Mouse (Mus musculus) hindbrain, embryonic 14.5 days (tissue): ENCODE measurements around the gene Olfr1095. TPM values are rescaled to one million over a fixed set of nuclear protein-coding genes. Genes with fewer than 3 reads are reported as not detected.

Experiments used
- ATAC-seq: fragments of 200-750 bp; cut with Nextera tagmentation; 2 replicates; pipeline ENCODE4 v1.8.0; 2017; ENCODE audit warnings: moderate number of reproducible peaks, mild to moderate bottlenecking, moderate TSS enrichment, moderate library complexity; ENCODE audit not compliant: low FRiP score
- DNase-seq: peaks from one replicate; pipeline ENCODE4 v3.0.0-alpha.2; 2015; ENCODE audit warnings: low spot score
- H3K27ac ChIP-seq: fragments of 300-500 bp; sonication (generic); 2 replicates; pipeline ENCODE4 v1.5.1; 2014; ENCODE audit warnings: mild to moderate bottlenecking, moderate library complexity
- H3K27me3 ChIP-seq: fragments of 300-500 bp; sonication (generic); 2 replicates; pipeline ENCODE4 v1.6.1; 2014; ENCODE audit warnings: mild to moderate bottlenecking, low read length, mixed read lengths; ENCODE audit not compliant: control insufficient read depth, insufficient read depth
- H3K36me3 ChIP-seq: fragments of 300-500 bp; sonication (generic); replicated peaks from 2 replicates; pipeline ENCODE4 v1.6.1; 2014; ENCODE audit not compliant: control insufficient read depth, insufficient read depth
- H3K4me1 ChIP-seq: fragments of 300-500 bp; sonication (generic); replicated peaks from 2 replicates; pipeline ENCODE4 v1.6.1; 2014; ENCODE audit warnings: antibody characterized with exemption, low read length, mixed read lengths; ENCODE audit not compliant: control insufficient read depth, insufficient read depth
- H3K4me2 ChIP-seq: fragments of 300-500 bp; sonication (generic); replicated peaks from 2 replicates; pipeline ENCODE4 v1.6.1; 2014; ENCODE audit warnings: mild to moderate bottlenecking, moderate library complexity
- H3K4me3 ChIP-seq: fragments of 300-500 bp; sonication (generic); replicated peaks from 2 replicates; pipeline ENCODE4 v1.5.1; 2014; ENCODE audit warnings: mild to moderate bottlenecking, low read length
- H3K9ac ChIP-seq: fragments of 300-500 bp; sonication (generic); 2 replicates; pipeline ENCODE4 v1.6.1; 2014
- H3K9me3 ChIP-seq: fragments of 300-500 bp; sonication (generic); 2 replicates; pipeline ENCODE4 v1.6.1; 2016; ENCODE audit warnings: low read length; ENCODE audit not compliant: control insufficient read depth
- WGBS: fragments of 180-500 bp; shearing (Covaris S2); extraction: QIAGEN DNeasy Blood & Tissue Kit; methylation state at CpG from one replicate; pipeline ENCODE4 v1.1.7; 2014; 5-methylcytosine and 5-hydroxymethylcytosine counted together
- polyA plus RNA-seq: library from polyadenylated mRNA; unstranded; fragments of >200 nt; fragmentation: Nextera tagmentation; extraction: Ambion mirVana; gene quantifications from 2 replicates; pipeline ENCODE4 v1.2.1, GENCODE M21; 2014

Olfr1095 gene
- polyA plus RNA-seq = not detected in 2 replicates

DNA sequence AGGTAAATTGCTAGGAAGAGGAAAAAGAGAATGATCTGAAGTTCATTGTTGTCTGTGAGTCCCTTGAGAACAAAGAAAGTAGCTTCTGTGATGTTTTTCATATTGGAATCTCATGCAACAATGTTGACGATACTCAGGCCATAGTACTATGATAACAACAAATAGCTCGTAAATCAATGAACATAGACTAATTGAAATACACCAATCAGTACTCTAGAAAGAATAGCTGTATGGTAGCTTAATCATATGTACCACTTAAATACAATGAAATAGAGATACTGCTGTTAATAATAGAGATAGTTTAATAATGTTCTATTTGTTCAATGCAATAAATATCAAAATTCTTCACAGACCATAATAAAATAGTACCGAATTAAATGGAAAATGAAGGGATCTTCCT lies at the start of gene Olfr1095:
TSS of gene Olfr1095 (minus strand) at position 101 of the 400 bp plus-strand sequence.
- ATAC-seq (no peak), DNase-seq (no peak)
- H3K27ac ChIP-seq = no peak within 1 kb of the TSS
- no peaks in the 10 kb centered on the region for H3K36me3 ChIP-seq
- no peak within 1 kb of the TSS for H3K9ac ChIP-seq
- H3K4me2 ChIP-seq = no peak within 1 kb of the TSS
- no peak within 1 kb of the TSS for H3K4me3 ChIP-seq
- no peaks in the 10 kb centered on the region for H3K27me3 ChIP-seq
- WGBS = 91% methylated on average over 3 of the region's 3 CpGs
- no peaks in the 10 kb centered on the region for H3K4me1 ChIP-seq
- no peaks in the 10 kb centered on the region for H3K9me3 ChIP-seq

GRCm38 (mm10) chr2:86892116-86892515 lies 40.6 kb upstream of the Olfr1095 start, which contains the start of gene Olfr1097:
TSS of gene Olfr1097 (minus strand) at chr2:86892216.
- H3K4me1 ChIP-seq = no peaks in the 10 kb centered on the region
- H3K9me3 ChIP-seq = no peaks in the 10 kb centered on the region
- no peak within 1 kb of the TSS for H3K9ac ChIP-seq
- no peaks in the 10 kb centered on the region for H3K36me3 ChIP-seq
- WGBS = 94% methylated on average over 1 of the region's 1 CpGs
- H3K4me3 ChIP-seq = no peak within 1 kb of the TSS
- H3K27ac ChIP-seq = no peak within 1 kb of the TSS
- H3K27me3 ChIP-seq = no peaks in the 10 kb centered on the region
- no peak for DNase-seq
- H3K4me2 ChIP-seq = no peak within 1 kb of the TSS
- ATAC-seq = no peak

GRCm38 (mm10) chr2:86874702-86875101 lies 23.2 kb upstream of the Olfr1095 start, which contains the start of gene Gm13723:
TSS of gene Gm13723 (minus strand) at chr2:86874802.
- H3K27ac ChIP-seq = no peak within 1 kb of the TSS
- no peaks in the 10 kb centered on the region for H3K36me3 ChIP-seq
- ATAC-seq (no peak), DNase-seq (no peak)
- 65% methylated on average over 1 of the region's 1 CpGs for WGBS
- H3K4me1 ChIP-seq = no peaks in the 10 kb centered on the region
- H3K4me2 ChIP-seq = no peak within 1 kb of the TSS
- no peaks in the 10 kb centered on the region for H3K9me3 ChIP-seq
- no peak within 1 kb of the TSS for H3K9ac ChIP-seq
- no peaks in the 10 kb centered on the region for H3K27me3 ChIP-seq
- no peak within 1 kb of the TSS for H3K4me3 ChIP-seq

DNA sequence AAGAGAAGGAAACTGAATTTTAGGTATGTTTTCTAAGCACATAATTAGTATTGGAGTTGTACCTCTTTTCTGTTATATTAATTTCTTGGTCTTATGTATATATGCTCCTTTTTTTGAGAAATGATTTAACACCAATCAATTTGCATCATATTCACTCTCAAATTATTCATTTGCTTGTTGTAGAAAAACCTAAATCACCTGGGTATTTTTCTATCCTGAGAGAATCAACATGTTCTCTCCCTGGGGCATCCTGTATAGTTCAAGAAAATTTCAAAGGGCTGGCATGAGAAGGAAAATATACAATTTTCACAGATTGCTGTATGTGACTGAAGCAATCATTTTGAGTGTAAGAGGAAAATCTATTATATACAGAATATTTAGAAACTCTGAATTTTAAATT lies 27.1 kb downstream of the Olfr1095 start, which contains the start of gene Olfr1094:
TSS of gene Olfr1094 (plus strand) at position 301 of the 400 bp plus-strand sequence.
- H3K4me3 ChIP-seq = no peak within 1 kb of the TSS
- no peak within 1 kb of the TSS for H3K27ac ChIP-seq
- H3K9ac ChIP-seq = no peak within 1 kb of the TSS
- no peaks in the 10 kb centered on the region for H3K36me3 ChIP-seq
- H3K27me3 ChIP-seq = no peaks in the 10 kb centered on the region
- no peak for DNase-seq
- no peaks in the 10 kb centered on the region for H3K9me3 ChIP-seq
- H3K4me1 ChIP-seq = no peaks in the 10 kb centered on the region
- no peak within 1 kb of the TSS for H3K4me2 ChIP-seq
- no peak for ATAC-seq

DNA sequence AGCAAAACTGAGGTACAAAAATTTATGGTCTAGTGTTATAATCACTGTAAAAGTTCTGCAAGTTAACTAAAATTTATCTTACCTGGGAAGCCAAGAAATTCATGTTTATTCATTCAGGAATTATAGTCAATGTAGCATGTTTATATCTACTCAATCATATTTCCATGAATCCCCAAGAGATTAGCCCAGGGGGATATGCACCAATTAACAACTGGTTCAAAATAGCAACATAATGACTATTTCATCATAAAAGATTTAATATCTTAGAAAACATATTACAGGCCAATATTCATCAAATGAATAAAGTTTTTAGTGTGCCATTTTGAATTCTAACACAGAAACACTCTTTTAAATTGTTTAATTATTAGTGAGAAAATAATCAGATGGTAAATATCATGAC lies 41.6 kb downstream of the Olfr1095 start, which contains the start of gene Olfr141:
TSS of gene Olfr141 (minus strand) at position 101 of the 400 bp plus-strand sequence.
- no peak within 1 kb of the TSS for H3K4me3 ChIP-seq
- ATAC-seq (no peak), DNase-seq (no peak)
- no peaks in the 10 kb centered on the region for H3K4me1 ChIP-seq
- H3K27me3 ChIP-seq = no peaks in the 10 kb centered on the region
- no peak within 1 kb of the TSS for H3K27ac ChIP-seq
- H3K36me3 ChIP-seq = no peaks in the 10 kb centered on the region
- no peak within 1 kb of the TSS for H3K4me2 ChIP-seq
- no peak within 1 kb of the TSS for H3K9ac ChIP-seq
- no peaks in the 10 kb centered on the region for H3K9me3 ChIP-seq

Other genes starting within 250 kb of the Olfr1095 start
- gene Olfr1084, start 212.0 kb downstream of the Olfr1095 start, polyA plus RNA-seq = not detected in 2 replicates
- not detected in 2 replicates for gene Olfr1085, start 189.7 kb downstream of the Olfr1095 start, polyA plus RNA-seq
- not detected in 2 replicates for gene Olfr1086, start 171.6 kb downstream of the Olfr1095 start, polyA plus RNA-seq
- not detected in 2 replicates for gene Olfr1087, start 153.3 kb downstream of the Olfr1095 start, polyA plus RNA-seq
- not detected in 2 replicates for gene Olfr1089, start 118.0 kb downstream of the Olfr1095 start, polyA plus RNA-seq
- not detected in 2 replicates for gene Olfr1090, start 92.7 kb downstream of the Olfr1095 start, polyA plus RNA-seq
- not detected in 2 replicates for gene Olfr1093, start 69.2 kb downstream of the Olfr1095 start, polyA plus RNA-seq
- not detected in 2 replicates for gene Olfr141, start 41.7 kb downstream of the Olfr1095 start, polyA plus RNA-seq
- gene Olfr1094, start 27.0 kb downstream of the Olfr1095 start, polyA plus RNA-seq = not detected in 2 replicates
- not detected in 2 replicates for gene Gm13723, start 23.1 kb upstream of the Olfr1095 start, polyA plus RNA-seq
- gene Olfr1097, start 40.5 kb upstream of the Olfr1095 start, polyA plus RNA-seq = not detected in 2 replicates
- gene Olfr1098, start 72.8 kb upstream of the Olfr1095 start, polyA plus RNA-seq = not detected in 2 replicates
- gene Olfr1099, start 109.0 kb upstream of the Olfr1095 start, polyA plus RNA-seq = not detected in 2 replicates
- gene Olfr1100, start 128.3 kb upstream of the Olfr1095 start, polyA plus RNA-seq = not detected in 2 replicates
- not detected in 2 replicates for gene Olfr1101, start 139.5 kb upstream of the Olfr1095 start, polyA plus RNA-seq
- not detected in 2 replicates for gene Olfr1102, start 146.7 kb upstream of the Olfr1095 start, polyA plus RNA-seq
- not detected in 2 replicates for gene Olfr1104, start 175.4 kb upstream of the Olfr1095 start, polyA plus RNA-seq
- gene Olfr1105, start 184.8 kb upstream of the Olfr1095 start, polyA plus RNA-seq = not detected in 2 replicates
- gene Olfr1106, start 200.6 kb upstream of the Olfr1095 start, polyA plus RNA-seq = not detected in 2 replicates
- not detected in 2 replicates for gene Olfr1107, start 224.1 kb upstream of the Olfr1095 start, polyA plus RNA-seq
- not detected in 2 replicates for gene Olfr1109, start 244.3 kb upstream of the Olfr1095 start, polyA plus RNA-seq